Mouse (Mus musculus): ENCODE results near the gene Rpl9. TPM values are rescaled to one million over a fixed set of nuclear protein-coding genes. Genes with fewer than 3 reads are reported as not detected.

Rpl9 gene
- total and polyA plus RNA-seq, 3 experiments: 22.2 to 1,124 (median 692) TPM

DNA sequence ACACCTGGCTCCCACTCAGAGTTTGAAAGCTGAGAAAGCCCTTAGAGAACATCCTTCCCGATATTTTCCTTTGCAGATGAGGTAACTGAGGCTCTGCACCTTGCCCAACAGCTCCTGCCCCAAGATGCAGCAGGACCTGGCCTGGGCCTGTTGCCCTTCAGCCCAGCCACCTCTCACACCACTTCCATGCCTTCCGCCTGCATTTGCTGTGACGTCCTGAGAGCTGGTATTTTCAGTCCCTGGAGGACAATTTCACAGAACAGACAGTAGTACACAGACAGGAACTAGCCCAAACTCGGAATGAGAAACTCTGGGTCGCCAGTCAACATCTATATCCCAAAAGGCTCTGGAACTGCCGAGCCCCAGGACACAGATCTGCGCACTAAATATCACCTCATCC, 16.5 kb downstream of the Rpl9 start:
- no peak for DNase-seq

DNA sequence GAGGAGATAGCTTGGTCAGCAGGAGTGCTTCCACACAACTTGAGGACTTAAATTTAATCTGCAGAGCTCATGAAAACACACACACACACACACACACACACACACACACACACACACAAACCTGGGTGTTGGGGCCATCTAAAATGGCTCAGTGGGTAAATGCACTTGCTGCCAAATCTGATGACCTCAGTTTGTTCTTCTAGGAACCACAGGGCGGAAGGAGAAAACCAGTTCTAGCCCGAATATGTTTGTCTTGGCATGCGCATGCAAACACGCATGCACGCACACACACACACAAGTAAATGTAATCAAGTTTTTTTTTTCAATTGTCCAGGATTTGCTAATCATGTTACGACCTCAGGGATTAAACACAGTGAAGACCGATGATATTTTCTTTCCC, 19.7 kb downstream of the Rpl9 start:
- no peak for DNase-seq

DNA sequence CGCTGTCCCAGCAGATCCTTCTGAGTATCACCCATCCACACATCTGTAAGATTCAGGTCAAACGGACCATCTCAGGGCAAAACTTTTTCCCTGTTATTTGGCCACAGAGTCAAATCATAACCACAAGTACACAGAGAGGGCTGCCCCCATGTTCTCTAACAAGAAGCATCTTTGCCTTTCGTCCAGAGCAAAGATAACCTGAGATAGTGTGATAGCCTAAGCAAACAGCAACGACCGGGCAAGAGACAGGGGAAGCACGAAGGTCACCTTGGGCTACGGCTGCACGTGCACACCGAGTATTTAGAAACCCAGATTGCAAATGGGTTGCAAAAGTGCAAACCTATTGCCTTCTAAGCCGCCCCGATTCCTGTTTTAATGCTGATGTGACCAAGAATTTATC, 23.4 kb downstream of the Rpl9 start:
- DNase-seq: no peak

DNA sequence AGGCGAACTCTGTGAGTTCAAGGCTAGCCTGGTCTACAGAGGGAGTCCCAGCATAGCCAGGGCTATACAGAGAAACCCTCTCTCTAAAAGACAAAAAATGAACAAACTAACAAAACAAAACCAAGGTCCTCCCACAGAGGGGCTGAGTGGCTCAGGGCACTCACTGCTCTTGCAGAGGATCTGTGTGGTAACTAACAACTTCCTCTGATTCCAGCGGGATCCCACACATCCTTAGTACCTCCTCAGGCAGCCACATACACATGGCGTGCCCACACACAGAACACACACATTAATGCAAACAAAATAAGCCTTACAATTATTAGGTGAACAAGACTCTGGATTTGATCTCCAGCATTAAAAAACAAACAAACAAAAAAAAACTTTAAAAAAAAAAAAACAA, 33.5 kb downstream of the Rpl9 start:
- no peak for DNase-seq

DNA sequence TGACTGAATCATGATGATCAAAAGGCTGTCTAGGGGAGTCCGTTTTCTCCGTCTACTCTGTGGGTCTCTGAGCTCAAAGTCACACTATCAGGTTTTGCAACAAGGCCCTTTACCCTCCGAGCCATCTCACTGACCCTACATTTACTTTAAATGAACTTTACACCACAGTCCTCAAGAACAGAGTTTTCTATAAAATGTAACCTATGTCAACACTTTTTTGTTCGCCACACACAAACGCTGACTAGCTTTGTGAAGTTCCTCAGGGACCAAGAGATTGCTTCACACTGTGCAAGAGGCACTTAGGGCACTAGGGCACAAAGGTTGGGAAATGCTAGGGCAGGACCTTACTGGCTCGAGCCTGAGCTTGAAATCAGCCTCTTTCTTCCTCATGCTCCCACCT, 34.4 kb downstream of the Rpl9 start:
- DNase-seq: peak; percentile 47

DNA sequence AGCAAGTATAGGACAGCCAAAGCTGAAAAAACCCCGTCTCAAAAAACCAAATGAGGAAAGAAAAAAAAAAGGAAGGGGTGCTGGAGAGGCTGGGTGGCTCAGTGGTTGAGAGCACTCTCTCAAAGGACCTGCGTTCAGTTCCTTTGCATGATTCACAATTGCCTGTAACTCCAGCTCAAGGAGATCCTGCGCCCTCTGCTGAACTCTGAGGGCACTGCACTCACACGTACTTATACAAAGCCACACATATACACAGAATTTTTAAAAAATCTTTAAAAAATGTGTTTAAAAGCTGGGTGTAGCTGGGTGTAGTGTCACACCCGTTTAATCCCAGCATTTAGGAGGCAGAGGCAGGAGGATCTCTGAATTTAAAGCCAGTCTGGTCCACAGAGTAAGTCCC, 36.3 kb downstream of the Rpl9 start:
- DNase-seq: no peak

DNA sequence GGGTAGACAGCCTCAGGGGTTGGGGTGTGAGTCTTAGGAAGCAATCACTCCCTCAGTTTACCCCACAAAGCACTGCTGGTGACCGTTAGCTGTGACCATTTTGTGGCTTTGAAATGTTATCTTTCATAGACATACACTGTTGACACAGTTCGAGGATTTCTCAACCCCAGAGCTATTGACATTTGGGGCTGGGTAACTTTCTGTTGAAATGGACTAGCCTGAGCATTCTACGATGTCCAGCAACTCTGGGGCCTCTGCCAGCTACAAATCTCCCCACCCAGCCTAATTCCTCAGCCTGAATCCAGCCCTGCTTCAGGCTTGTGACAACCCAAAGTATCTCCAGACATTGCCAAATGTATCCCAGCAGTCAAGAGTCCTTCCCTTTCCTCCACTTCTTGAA, 37.1 kb downstream of the Rpl9 start:
- peak; percentile 43 for DNase-seq

DNA sequence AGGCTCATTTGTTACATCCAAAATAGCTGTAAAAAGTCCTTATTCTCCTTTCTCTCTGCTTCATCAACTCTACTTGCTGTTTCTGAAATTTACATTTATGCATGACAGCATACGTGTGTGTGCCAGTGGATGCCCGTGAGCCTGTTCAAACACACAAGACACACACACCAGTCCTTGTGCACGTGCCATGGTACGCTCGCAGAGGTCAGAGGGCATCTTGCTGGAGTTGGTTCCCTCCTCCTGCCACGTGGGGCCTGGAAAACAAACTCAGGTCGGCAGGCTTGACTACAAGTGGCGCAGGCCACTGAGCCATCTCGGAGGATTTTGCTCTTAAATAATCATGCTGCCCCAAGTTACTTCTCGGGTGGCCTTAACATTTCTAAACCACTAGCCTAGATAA, 40.7 kb downstream of the Rpl9 start:
- no peak for DNase-seq

DNA sequence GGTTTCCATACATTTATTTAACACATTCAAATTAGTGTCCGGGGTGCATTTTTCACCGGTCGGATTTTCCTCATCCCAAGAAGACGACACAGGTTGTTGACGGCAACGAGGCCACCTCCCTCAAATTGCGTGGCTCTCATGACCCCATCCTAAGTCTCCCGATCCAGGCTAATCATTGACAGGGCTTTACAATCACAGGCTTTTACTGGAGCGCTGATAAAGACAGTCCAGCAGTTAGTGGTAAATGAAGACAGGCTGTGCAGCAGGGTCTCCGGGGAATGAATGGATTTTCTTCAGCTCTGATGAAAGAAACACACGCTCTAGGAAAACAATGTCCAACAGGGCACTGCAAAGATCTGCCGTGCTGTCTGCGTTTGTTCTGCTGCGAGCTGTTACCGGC, 43.1 kb downstream of the Rpl9 start, which contains the start of gene Klb:
Gene Klb (plus strand): TSS at position 147 of the 400 bp plus-strand sequence.
- no peak for DNase-seq

DNA sequence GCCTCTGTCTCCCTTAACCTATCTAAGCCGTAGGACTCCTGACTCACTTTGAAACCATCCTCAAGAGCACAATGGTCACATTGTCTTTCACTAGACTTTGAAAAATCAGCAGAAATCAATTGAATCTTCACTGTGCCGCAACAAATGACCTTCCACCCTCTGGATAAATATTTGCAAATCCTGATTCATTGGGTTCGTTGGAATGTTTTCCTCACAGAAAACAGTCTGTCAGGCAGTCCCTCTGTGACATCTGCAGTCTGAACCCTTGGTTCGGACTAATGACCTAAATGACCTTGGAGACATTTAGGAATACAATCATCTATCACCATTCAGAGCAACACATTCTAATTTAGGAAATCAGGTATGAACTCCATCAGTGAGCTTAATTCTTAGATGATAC, 51.1 kb downstream of the Rpl9 start:
- no peak for DNase-seq

DNA sequence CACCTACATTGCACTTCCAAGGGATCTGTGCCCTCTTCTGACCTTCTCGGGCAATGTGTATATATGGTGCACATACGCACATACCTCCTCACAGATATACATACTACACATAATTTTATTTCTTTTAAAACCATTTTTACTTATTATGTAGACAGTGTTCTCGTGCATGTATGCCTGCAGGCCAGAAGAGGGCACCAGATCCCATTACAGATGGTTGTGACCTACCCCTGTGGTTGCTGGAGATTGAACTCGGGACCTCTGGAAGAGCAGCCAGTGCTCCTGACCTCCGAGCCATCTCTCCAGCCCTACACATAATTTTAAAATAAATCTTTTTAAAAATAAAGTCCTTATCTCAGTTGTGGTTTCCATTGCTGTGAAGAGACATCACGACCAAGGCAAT, 52.9 kb downstream of the Rpl9 start:
- DNase-seq: no peak

Other genes starting within 250 kb of the Rpl9 start
- gene Wdr19, start 191.7 kb downstream of the Rpl9 start, total RNA-seq (2021): 1 to 10 TPM; 6.0 to 9.5 TPM
- 1.6 and 2.3 TPM in 2 replicates for gene Wdr19, start 191.7 kb downstream of the Rpl9 start, polyA plus RNA-seq (2012; rRNA removed)
- gene Rfc1, start 55.8 kb downstream of the Rpl9 start, total RNA-seq (2021): 10 to 100 TPM; 38.7 to 46.1 TPM
- 4.3 and 5.4 TPM in 2 replicates for gene Rfc1, start 55.8 kb downstream of the Rpl9 start, polyA plus RNA-seq (2012; rRNA removed)
- 10 to 100 TPM; 10.3 to 19.6 TPM for gene Klb, start 43.1 kb downstream of the Rpl9 start, total RNA-seq (2021)
- 4.9 and 8.4 TPM in 2 replicates for gene Klb, start 43.1 kb downstream of the Rpl9 start, polyA plus RNA-seq (2012; rRNA removed)
- gene Lias, start 53 bp upstream of the Rpl9 start, total RNA-seq (2021): 10 to 100 TPM; 46.0 to 62.3 TPM
- gene Lias, start 53 bp upstream of the Rpl9 start, polyA plus RNA-seq (2012; rRNA removed): 4.9 and 5.2 TPM in 2 replicates
- gene Ugdh, start 44.5 kb upstream of the Rpl9 start, total RNA-seq (2021): 10 to 100 TPM; 71.8 to 82.5 TPM
- gene Ugdh, start 44.5 kb upstream of the Rpl9 start, polyA plus RNA-seq (2012; rRNA removed): 5.7 and 5.9 TPM in 2 replicates
- 1 to 10 TPM in 1 of 2 experiments, not detected in 1; 1.2 TPM for gene Gm43552, start 101.4 kb upstream of the Rpl9 start, total RNA-seq (2021)
- 8.3 TPM in 1 of 2 replicates, not detected in the other for gene Gm43552, start 101.4 kb upstream of the Rpl9 start, polyA plus RNA-seq (2012; rRNA removed)
- 100 to 1,000 TPM; 177 to 196 TPM for gene Smim14, start 145.7 kb upstream of the Rpl9 start, total RNA-seq (2021)
- 138 and 142 TPM in 2 replicates for gene Smim14, start 145.7 kb upstream of the Rpl9 start, polyA plus RNA-seq (2012; rRNA removed)
- 100 to 1,000 TPM in 1 of 2 experiments, 10 to 100 TPM in 1; 89.5 to 103 TPM for gene Ube2k, start 145.8 kb upstream of the Rpl9 start, total RNA-seq (2021)
- gene Ube2k, start 145.8 kb upstream of the Rpl9 start, polyA plus RNA-seq (2012; rRNA removed): 3.5 and 5.7 TPM in 2 replicates

All from adrenal gland, adult 2 months (tissue).